Mouse (Mus musculus): ENCODE measurements around the gene Rcor2.

- no peak for TF ChIP-seq CTCF (IDR thresholded peaks at IDR 0.05; ENCODE audit: low read depth)
- TF ChIP-seq EP300 (IDR thresholded peaks at IDR 0.05; ENCODE audit: low read depth), result no peak
These were observed 9.0 kb downstream of the Rcor2 start for GRCm38 (mm10) chr19:7276053-7276659.
